Mouse (Mus musculus) heart, adult 11 months (tissue): ENCODE measurements around the gene Cdx4.

Source experiments
- DNase-seq: peaks from one replicate; pipeline ENCODE4 v3.0.0; 2022

Cdx4 gene

GRCm38 (mm10) chrX:103321146-103321545 lies at the start of gene Cdx4:
TSS of gene Cdx4 (plus strand) at chrX:103321398.
- no peak for DNase-seq

GRCm38 (mm10) chrX:103274325-103274724 lies 46.9 kb upstream of the Cdx4 start:
- DNase-seq, result no peak

- no peak for DNase-seq
Measured at GRCm38 (mm10) chrX:103286899-103287722, 34.1 kb upstream of the Cdx4 start.

GRCm38 (mm10) chrX:103287846-103288377 lies 33.3 kb upstream of the Cdx4 start:
- DNase-seq, result no peak

- DNase-seq, result no peak
Measured at GRCm38 (mm10) chrX:103288485-103289330, 32.5 kb upstream of the Cdx4 start.

- no peak for DNase-seq
Measured at GRCm38 (mm10) chrX:103298937-103299336, 22.3 kb upstream of the Cdx4 start.

GRCm38 (mm10) chrX:103308262-103308661 lies 12.9 kb upstream of the Cdx4 start:
- DNase-seq, result no peak

GRCm38 (mm10) chrX:103311723-103312122 lies 9.5 kb upstream of the Cdx4 start:
- DNase-seq, result no peak

- no peak for DNase-seq
Measured at GRCm38 (mm10) chrX:103314146-103314545, 7.1 kb upstream of the Cdx4 start.

GRCm38 (mm10) chrX:103325900-103326299 lies 4.7 kb downstream of the Cdx4 start:
- DNase-seq, result no peak

- DNase-seq, result no peak
Measured at GRCm38 (mm10) chrX:103329386-103329785, 8.2 kb downstream of the Cdx4 start.

- no peak for DNase-seq
Measured at GRCm38 (mm10) chrX:103331125-103331858, 10.1 kb downstream of the Cdx4 start.

- DNase-seq, result no peak
Measured at GRCm38 (mm10) chrX:103341369-103342113, 20.3 kb downstream of the Cdx4 start.

- DNase-seq, result no peak
Measured at GRCm38 (mm10) chrX:103355784-103356183, 34.6 kb downstream of the Cdx4 start.

GRCm38 (mm10) chrX:103356287-103356686 lies 35.1 kb downstream of the Cdx4 start, which contains the start of gene Chic1:
TSS of gene Chic1 (plus strand) at chrX:103356476.
- DNase-seq, result peak; percentile 97

- peak; percentile 82 for DNase-seq
Measured at GRCm38 (mm10) chrX:103356761-103357236, 35.6 kb downstream of the Cdx4 start.

- no peak for DNase-seq
Measured at GRCm38 (mm10) chrX:103366201-103366600, 45.0 kb downstream of the Cdx4 start.

GRCm38 (mm10) chrX:103368650-103369049 lies 47.5 kb downstream of the Cdx4 start:
- DNase-seq, result no peak

GRCm38 (mm10) chrX:103371221-103371620 lies 50.0 kb downstream of the Cdx4 start:
- no peak for DNase-seq

GRCm38 (mm10) chrX:103371627-103372026 lies 50.4 kb downstream of the Cdx4 start:
- no peak for DNase-seq

- DNase-seq, result no peak
Measured at GRCm38 (mm10) chrX:103374250-103374649, 53.1 kb downstream of the Cdx4 start.
